Mouse (Mus musculus) embryonic facial prominence, embryonic 13.5 days (tissue): ENCODE measurements around the gene Dpy19l3. TPM values are rescaled to one million over a fixed set of nuclear protein-coding genes. Genes with fewer than 3 reads are reported as not detected.
A peak's percentile ranks its signal among the peaks of the same experiment; 100 is the strongest.

ENCODE experiments used
- ATAC-seq: fragments of 200-750 bp; cut with Nextera tagmentation; 2 replicates; pipeline ENCODE4 v1.8.0; 2017; ENCODE audit warnings: low read depth; ENCODE audit not compliant: insufficient number of reproducible peaks, insufficient read depth, low FRiP score, low TSS enrichment
- H3K27ac ChIP-seq: fragments of 300-500 bp; sonication (generic); 2 replicates; pipeline ENCODE4 v1.5.1; 2015; ENCODE audit warnings: moderate library complexity, mild to moderate bottlenecking, inconsistent platforms
- H3K27me3 ChIP-seq: fragments of 300-500 bp; sonication (generic); 2 replicates; pipeline ENCODE4 v1.6.1; 2015; ENCODE audit warnings: mild to moderate bottlenecking, inconsistent platforms
- H3K36me3 ChIP-seq: fragments of 300-500 bp; sonication (generic); 2 replicates; pipeline ENCODE4 v1.6.1; 2015; ENCODE audit warnings: mild to moderate bottlenecking, inconsistent platforms
- H3K4me1 ChIP-seq: fragments of 300-500 bp; sonication (generic); 2 replicates; pipeline ENCODE4 v1.6.1; 2015; ENCODE audit warnings: inconsistent platforms
- H3K4me2 ChIP-seq: fragments of 300-500 bp; sonication (generic); 2 replicates; pipeline ENCODE4 v1.6.1; 2015; ENCODE audit warnings: moderate library complexity, mild to moderate bottlenecking, inconsistent platforms
- H3K4me3 ChIP-seq: fragments of 300-500 bp; sonication (generic); 2 replicates; pipeline ENCODE4 v1.5.1; 2015; ENCODE audit warnings: mild to moderate bottlenecking, inconsistent platforms
- H3K9ac ChIP-seq: fragments of 300-500 bp; sonication (generic); 2 replicates; pipeline ENCODE4 v1.6.1; 2015; ENCODE audit warnings: mild to moderate bottlenecking, inconsistent platforms
- H3K9me3 ChIP-seq: fragments of 300-500 bp; sonication (generic); 2 replicates; pipeline ENCODE4 v1.6.1; 2016; ENCODE audit warnings: inconsistent platforms
- WGBS: fragments of 180-500 bp; shearing (Covaris S2); methylation state at CpG from one replicate; pipeline ENCODE4 v1.1.7; 2015; ENCODE audit warnings: mixed read lengths; 5-methylcytosine and 5-hydroxymethylcytosine counted together
- polyA plus RNA-seq: library from polyadenylated mRNA; unstranded; fragments of >200 nt; fragmentation: Nextera tagmentation; extraction: Ambion mirVana; gene quantifications from 2 replicates; pipeline ENCODE4 v1.2.1, GENCODE M21; 2015

Dpy19l3 gene
- polyA plus RNA-seq, 1 experiment from 2014 or later, result 37.2 TPM

- H3K27ac ChIP-seq, result peak overlapping the region; percentile 64
- WGBS, result 33% methylated on average over 11 of the region's 11 CpGs
- H3K4me1 ChIP-seq, result peaks cover 38% of the 10 kb centered on the region
- no peaks in the 10 kb centered on the region for H3K27me3 ChIP-seq
- H3K36me3 ChIP-seq, result peaks cover 12% of the 10 kb centered on the region
- peak overlapping the region; percentile 41 for H3K4me2 ChIP-seq
- ATAC-seq, result no peak
- no peak overlapping the region for H3K4me3 ChIP-seq
- H3K9me3 ChIP-seq, result no peaks in the 10 kb centered on the region
- H3K9ac ChIP-seq, result no peak overlapping the region
Measured at GRCm38 (mm10) chr7:35686216-35686615, 68.0 kb downstream of the Dpy19l3 start.

GRCm38 (mm10) chr7:35683409-35684122 is 70.7 kb downstream of the Dpy19l3 start:
- Histone ChIP-seq H3K27ac (no peak overlapping the region), H3K4me3 (no peak overlapping the region), H3K27me3 (no peaks in the 10 kb centered on the region), H3K9me3 (no peaks in the 10 kb centered on the region), H3K4me1 (peaks cover 29% of the 10 kb centered on the region), H3K4me2 (no peak overlapping the region), H3K9ac (no peak overlapping the region), H3K36me3 (no peaks in the 10 kb centered on the region; the same call in 1 of the 2 replicates)
- no peak for ATAC-seq
- WGBS, result 76% methylated on average over 6 of the region's 6 CpGs

- 75% methylated on average over 3 of the region's 3 CpGs for WGBS
Measured at GRCm38 (mm10) chr7:35681559-35681958, 72.7 kb downstream of the Dpy19l3 start.

GRCm38 (mm10) chr7:35678976-35679375 is 75.3 kb downstream of the Dpy19l3 start:
- Histone ChIP-seq H3K27ac (no peak overlapping the region), H3K4me3 (no peak overlapping the region), H3K36me3 (no peaks in the 10 kb centered on the region; the same call in 1 of the 2 replicates), H3K9ac (no peak overlapping the region), H3K9me3 (no peaks in the 10 kb centered on the region), H3K27me3 (no peaks in the 10 kb centered on the region), H3K4me1 (no peaks in the 10 kb centered on the region), H3K4me2 (no peak overlapping the region)
- 71% methylated on average over 4 of the region's 4 CpGs for WGBS
- ATAC-seq, result no peak

More at GRCm38 (mm10) chr7:35681559-35681958, 72.7 kb downstream of the Dpy19l3 start:
- Histone ChIP-seq H3K4me1 (peaks cover 9% of the 10 kb centered on the region), H3K9me3 (no peaks in the 10 kb centered on the region), H3K27me3 (no peaks in the 10 kb centered on the region), H3K9ac (no peak overlapping the region), H3K4me3 (no peak overlapping the region), H3K36me3 (no peaks in the 10 kb centered on the region; the same call in 1 of the 2 replicates), H3K4me2 (no peak overlapping the region), H3K27ac (no peak overlapping the region)
- ATAC-seq, result no peak

GRCm38 (mm10) chr7:35668066-35669041 is 85.9 kb downstream of the Dpy19l3 start:
- H3K27ac ChIP-seq, result no peak overlapping the region
- H3K36me3 ChIP-seq, result no peaks in the 10 kb centered on the region
- peaks cover 3% of the 10 kb centered on the region; the same call in 1 of the 2 replicates for H3K4me1 ChIP-seq
- no peaks in the 10 kb centered on the region for H3K27me3 ChIP-seq
- H3K9me3 ChIP-seq, result no peaks in the 10 kb centered on the region
- 44% methylated on average over 18 of the region's 18 CpGs for WGBS
- H3K4me3 ChIP-seq, result no peak overlapping the region
- no peak overlapping the region for H3K9ac ChIP-seq
- no peak for ATAC-seq
- no peak overlapping the region for H3K4me2 ChIP-seq

GRCm38 (mm10) chr7:35663790-35664376 is 90.4 kb downstream of the Dpy19l3 start:
- Histone ChIP-seq H3K27ac (no peak overlapping the region), H3K4me2 (no peak overlapping the region), H3K9ac (0 out of 2 replicates have a peak overlapping the region, but pooled peaks have one; percentile 12), H3K9me3 (0 out of 2 replicates have a peak, but pooled peaks cover 3% of the 10 kb centered on the region), H3K27me3 (no peaks in the 10 kb centered on the region), H3K36me3 (no peaks in the 10 kb centered on the region), H3K4me1 (peaks cover 3% of the 10 kb centered on the region; the same call in 1 of the 2 replicates), H3K4me3 (no peak overlapping the region)
- 44% methylated on average over 16 of the region's 16 CpGs for WGBS
- no peak for ATAC-seq

- 0 out of 2 replicates have a peak, but pooled peaks cover 3% of the 10 kb centered on the region for H3K9me3 ChIP-seq
- H3K9ac ChIP-seq, result no peak overlapping the region
- no peaks in the 10 kb centered on the region for H3K4me1 ChIP-seq
- no peak overlapping the region for H3K4me3 ChIP-seq
- 53% methylated on average over 3 of the region's 3 CpGs for WGBS
- no peak overlapping the region for H3K27ac ChIP-seq
- no peak overlapping the region for H3K4me2 ChIP-seq
- H3K36me3 ChIP-seq, result no peaks in the 10 kb centered on the region
- ATAC-seq, result no peak
- no peaks in the 10 kb centered on the region for H3K27me3 ChIP-seq
Measured at GRCm38 (mm10) chr7:35659173-35659572, 95.1 kb downstream of the Dpy19l3 start.

GRCm38 (mm10) chr7:35657829-35658228 is 96.4 kb downstream of the Dpy19l3 start:
- H3K4me3 ChIP-seq, result no peak overlapping the region
- H3K4me1 ChIP-seq, result no peaks in the 10 kb centered on the region
- no peak overlapping the region for H3K9ac ChIP-seq
- no peaks in the 10 kb centered on the region for H3K36me3 ChIP-seq
- no peak for ATAC-seq
- whole genome bisulfite sequencing, result 53% methylated on average over 6 of the region's 6 CpGs
- H3K9me3 ChIP-seq, result 0 out of 2 replicates have a peak, but pooled peaks cover 3% of the 10 kb centered on the region
- H3K27ac ChIP-seq, result no peak overlapping the region
- no peaks in the 10 kb centered on the region for H3K27me3 ChIP-seq
- H3K4me2 ChIP-seq, result no peak overlapping the region

- 79% methylated on average over 10 of the region's 10 CpGs for WGBS
Measured at GRCm38 (mm10) chr7:35651583-35652270, 102.5 kb downstream of the Dpy19l3 start.

GRCm38 (mm10) chr7:35650716-35651410 is 103.4 kb downstream of the Dpy19l3 start:
- no peak overlapping the region for H3K27ac ChIP-seq
- no peak overlapping the region for H3K9ac ChIP-seq
- H3K27me3 ChIP-seq, result no peaks in the 10 kb centered on the region
- no peak overlapping the region for H3K4me3 ChIP-seq
- H3K9me3 ChIP-seq, result no peaks in the 10 kb centered on the region
- WGBS, result 81% methylated on average over 11 of the region's 11 CpGs
- H3K4me1 ChIP-seq, result peaks cover 4% of the 10 kb centered on the region; the same call in 1 of the 2 replicates
- H3K4me2 ChIP-seq, result no peak overlapping the region
- no peaks in the 10 kb centered on the region for H3K36me3 ChIP-seq
- ATAC-seq, result no peak

More at GRCm38 (mm10) chr7:35651583-35652270, 102.5 kb downstream of the Dpy19l3 start:
- H3K4me3 ChIP-seq, result no peak overlapping the region
- H3K27ac ChIP-seq, result no peak overlapping the region
- no peaks in the 10 kb centered on the region for H3K27me3 ChIP-seq
- ATAC-seq, result no peak
- no peaks in the 10 kb centered on the region for H3K36me3 ChIP-seq
- H3K4me2 ChIP-seq, result no peak overlapping the region
- no peaks in the 10 kb centered on the region for H3K4me1 ChIP-seq
- H3K9ac ChIP-seq, result no peak overlapping the region
- H3K9me3 ChIP-seq, result no peaks in the 10 kb centered on the region
